Mouse (Mus musculus): Measurements from ENCODE around the gene Gfi1b.

DNA sequence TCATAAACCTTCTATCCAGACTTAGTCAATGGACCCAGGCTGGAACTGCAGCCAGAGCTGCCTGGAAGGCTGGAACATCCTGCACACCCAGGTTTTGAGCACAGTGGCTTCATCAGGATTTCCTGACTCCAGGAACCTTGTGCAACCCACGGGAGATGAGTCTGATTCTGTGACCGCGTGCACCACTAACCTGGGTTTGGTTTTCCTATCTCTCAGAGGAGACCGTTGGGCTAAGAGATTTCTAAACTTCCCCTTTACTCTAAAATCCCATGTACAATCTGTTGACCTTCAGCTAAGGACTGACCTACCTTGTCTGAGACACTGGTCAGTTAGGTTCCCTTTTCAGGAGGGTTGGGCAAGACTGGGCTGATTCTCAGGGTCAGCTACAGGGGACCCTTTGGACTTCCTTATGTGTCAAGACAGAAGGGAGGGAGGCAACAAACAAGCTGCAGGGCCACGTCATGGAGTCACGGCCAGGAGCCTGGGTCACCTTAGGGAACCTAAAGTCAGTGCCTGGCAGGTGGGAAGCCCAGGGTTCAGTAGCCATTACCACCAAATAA is 2.9 kb downstream of the Gfi1b start:
- TF ChIP-seq CTCF (IDR thresholded peaks at IDR 0.05; ENCODE audit: low read depth) = no peak
- no peak for TF ChIP-seq EP300 (IDR thresholded peaks at IDR 0.05; ENCODE audit: low read depth)
